Mouse (Mus musculus) ES-E14 (cell line): Measurements from ENCODE around the gene Olfr1324.
"Not testable (repeated sequence)": the region's sequence is repeated elsewhere in the genome, so short reads cannot be mapped to it uniquely, and the experiment has no call there.

Experiments used
- CHD2 ChIP-seq: IDR thresholded peaks from 2 replicates; pipeline ENCODE4 v1.6.1; 2014; ENCODE audit warnings: mild to moderate bottlenecking, low read depth, low read length, inconsistent platforms
- ZNF384 ChIP-seq: IDR thresholded peaks from 2 replicates; pipeline ENCODE4 v1.6.1; 2012; ENCODE audit warnings: low read depth, low read length, inconsistent platforms

- TF ChIP-seq CHD2, ZNF384: not testable (repeated sequence)
Measured at GRCm38 (mm10) chrX:50470341-50470740, 42.0 kb upstream of the Olfr1324 start.
